Mouse (Mus musculus): ENCODE measurements around the gene Gm14443. TPM values are rescaled to one million over a fixed set of nuclear protein-coding genes. Genes with fewer than 3 reads are reported as not detected.
"Not testable (repeated sequence)": the region's sequence is repeated elsewhere in the genome, so short reads cannot be mapped to it uniquely, and the experiment has no call there.

The Gm14443 gene
- polyA plus RNA-seq (2012; rRNA removed) (0.81 and 1.7 TPM in 2 replicates), polyA plus RNA-seq (2014; fragmentation: Nextera tagmentation; extraction: Ambion mirVana) (0.90 and 1.1 TPM in 2 replicates)

- WGBS, result 74% methylated on average over 12 of the region's 12 CpGs
- H3K4me1 ChIP-seq (ENCODE audit: control insufficient read depth, insufficient read depth, low read length); DNase-seq (ENCODE audit: low spot score): not testable (repeated sequence)
Measured at GRCm38 (mm10) chr2:175175401-175176180, at the start of gene Gm14443. TSS of gene Gm14443 (minus strand) at chr2:175175871.

GRCm38 (mm10) chr2:175206732-175207131 lies 31.1 kb upstream of the Gm14443 start, which contains the start of gene Gm14391:
TSS of gene Gm14391 (minus strand) at chr2:175206917.
- ATAC-seq (ENCODE audit: low FRiP score, low read depth), result not testable (repeated sequence)

More at GRCm38 (mm10) chr2:175175401-175176180, at the start of gene Gm14443:
- H3K36me3 ChIP-seq (ENCODE audit: control insufficient read depth, insufficient read depth, low read length); H3K4me3 ChIP-seq (replicated peaks; ENCODE audit: low read length); H3K27me3 ChIP-seq (ENCODE audit: control insufficient read depth, insufficient read depth, low read length); H3K9me3 ChIP-seq (ENCODE audit: control insufficient read depth, low read length); H3K9ac ChIP-seq (ENCODE audit: low read depth, low read length, severe bottlenecking); ATAC-seq (ENCODE audit: low FRiP score, low read depth); H3K4me2 ChIP-seq (replicated peaks; ENCODE audit: low read depth, low read length, severe bottlenecking); H3K27ac ChIP-seq (replicated peaks; ENCODE audit: low read depth, low read length): not testable (repeated sequence)

GRCm38 (mm10) chr2:175179008-175179407 lies 3.3 kb upstream of the Gm14443 start:
- not testable (repeated sequence) for H3K9ac ChIP-seq (ENCODE audit: low read depth, low read length, severe bottlenecking); H3K4me1 ChIP-seq (ENCODE audit: control insufficient read depth, insufficient read depth, low read length); H3K36me3 ChIP-seq (ENCODE audit: control insufficient read depth, insufficient read depth, low read length); H3K4me2 ChIP-seq (replicated peaks; ENCODE audit: low read depth, low read length, severe bottlenecking); H3K4me3 ChIP-seq (replicated peaks; ENCODE audit: low read length); H3K27ac ChIP-seq (replicated peaks; ENCODE audit: low read depth, low read length); H3K27me3 ChIP-seq (ENCODE audit: control insufficient read depth, insufficient read depth, low read length); H3K9me3 ChIP-seq (ENCODE audit: control insufficient read depth, low read length); ATAC-seq (ENCODE audit: low FRiP score, low read depth); DNase-seq (ENCODE audit: low spot score)
- 60% methylated on average over 1 of the region's 1 CpGs for WGBS

More at GRCm38 (mm10) chr2:175206732-175207131, 31.1 kb upstream of the Gm14443 start, which contains the start of gene Gm14391:
- H3K4me1 ChIP-seq (ENCODE audit: control insufficient read depth, insufficient read depth, low read length); H3K27ac ChIP-seq (replicated peaks; ENCODE audit: low read depth, low read length); H3K4me2 ChIP-seq (replicated peaks; ENCODE audit: low read depth, low read length, severe bottlenecking); DNase-seq (ENCODE audit: low spot score); H3K9ac ChIP-seq (ENCODE audit: low read depth, low read length, severe bottlenecking); H3K36me3 ChIP-seq (ENCODE audit: control insufficient read depth, insufficient read depth, low read length); H3K27me3 ChIP-seq (ENCODE audit: control insufficient read depth, insufficient read depth, low read length); H3K9me3 ChIP-seq (ENCODE audit: control insufficient read depth, low read length); H3K4me3 ChIP-seq (replicated peaks; ENCODE audit: low read length): not testable (repeated sequence)
- no CpG with 5 or more reads among the region's 7 CpGs for WGBS

- Histone ChIP-seq H3K4me2 (replicated peaks; ENCODE audit: low read depth, low read length, severe bottlenecking) (no peak overlapping the region), H3K27me3 (ENCODE audit: control insufficient read depth, insufficient read depth, low read length) (no peaks in the 10 kb centered on the region), H3K36me3 (ENCODE audit: control insufficient read depth, insufficient read depth, low read length) (no peaks in the 10 kb centered on the region), H3K9ac (ENCODE audit: low read depth, low read length, severe bottlenecking) (no peak overlapping the region), H3K9me3 (ENCODE audit: control insufficient read depth, low read length) (no peaks in the 10 kb centered on the region), H3K4me1 (ENCODE audit: control insufficient read depth, insufficient read depth, low read length) (no peaks in the 10 kb centered on the region), H3K27ac (replicated peaks; ENCODE audit: low read depth, low read length) (no peak overlapping the region), H3K4me3 (replicated peaks; ENCODE audit: low read length) (no peak overlapping the region)
- DNase-seq (ENCODE audit: low spot score) (no peak), ATAC-seq (ENCODE audit: low FRiP score, low read depth) (no peak)
- TF ChIP-seq POLR2A (IDR thresholded peaks at IDR 0.05; ENCODE audit: borderline replicate concordance, extremely low read depth, insufficient read depth, insufficient read length), result no peak
- WGBS, result 78% methylated on average over 6 of the region's 6 CpGs
Measured at GRCm38 (mm10) chr2:175176312-175176711, 641 bp upstream of the Gm14443 start.

- H3K4me3 ChIP-seq (replicated peaks; ENCODE audit: low read length); H3K4me1 ChIP-seq (ENCODE audit: control insufficient read depth, insufficient read depth, low read length); DNase-seq (ENCODE audit: low spot score); H3K9me3 ChIP-seq (ENCODE audit: control insufficient read depth, low read length); ATAC-seq (ENCODE audit: low FRiP score, low read depth); H3K36me3 ChIP-seq (ENCODE audit: control insufficient read depth, insufficient read depth, low read length); H3K9ac ChIP-seq (ENCODE audit: low read depth, low read length, severe bottlenecking); H3K4me2 ChIP-seq (replicated peaks; ENCODE audit: low read depth, low read length, severe bottlenecking); H3K27ac ChIP-seq (replicated peaks; ENCODE audit: low read depth, low read length); H3K27me3 ChIP-seq (ENCODE audit: control insufficient read depth, insufficient read depth, low read length): not testable (repeated sequence)
- 97% methylated on average over 2 of the region's 2 CpGs for WGBS
Measured at GRCm38 (mm10) chr2:175174058-175174457, 1.6 kb downstream of the Gm14443 start.

GRCm38 (mm10) chr2:175172906-175173595 lies 2.6 kb downstream of the Gm14443 start:
- H3K27me3 ChIP-seq (ENCODE audit: control insufficient read depth, insufficient read depth, low read length); H3K9ac ChIP-seq (ENCODE audit: low read depth, low read length, severe bottlenecking); H3K36me3 ChIP-seq (ENCODE audit: control insufficient read depth, insufficient read depth, low read length); H3K4me2 ChIP-seq (replicated peaks; ENCODE audit: low read depth, low read length, severe bottlenecking); ATAC-seq (ENCODE audit: low FRiP score, low read depth); DNase-seq (ENCODE audit: low spot score); H3K27ac ChIP-seq (replicated peaks; ENCODE audit: low read depth, low read length); H3K4me3 ChIP-seq (replicated peaks; ENCODE audit: low read length); H3K9me3 ChIP-seq (ENCODE audit: control insufficient read depth, low read length); H3K4me1 ChIP-seq (ENCODE audit: control insufficient read depth, insufficient read depth, low read length): not testable (repeated sequence)
- WGBS, result 86% methylated on average over 3 of the region's 3 CpGs

Measured in limb, embryonic 14.5 days (tissue).